Mouse (Mus musculus) liver, adult 2 months (tissue): ENCODE results near the gene Igflr1. TPM values are rescaled to one million over a fixed set of nuclear protein-coding genes. Genes with fewer than 3 reads are reported as not detected.

Source experiments
- DNase-seq: peaks from one replicate; pipeline ENCODE4 v3.0.0-alpha.2; 2011; ENCODE audit warnings: low read depth, low spot score; ENCODE audit errors: extremely low read depth
- H3K27ac ChIP-seq: fragments of 200-500 bp; replicated peaks from 2 replicates; pipeline ENCODE4 v1.5.1; 2012; ENCODE audit warnings: low read depth, mild to moderate bottlenecking, control low read depth, inconsistent platforms, low read length; ENCODE audit not compliant: insufficient read depth
- H3K27me3 ChIP-seq: fragments of 200-500 bp; 2 replicates; pipeline ENCODE4 v1.6.1; 2012; ENCODE audit warnings: mild to moderate bottlenecking, moderate library complexity, low read length, inconsistent platforms; ENCODE audit not compliant: control insufficient read depth, insufficient read depth
- H3K36me3 ChIP-seq: fragments of 200-500 bp; 2 replicates; pipeline ENCODE4 v1.6.1; 2012; ENCODE audit warnings: low read length, inconsistent platforms; ENCODE audit not compliant: control insufficient read depth, insufficient read depth
- H3K4me1 ChIP-seq: fragments of 200-500 bp; 2 replicates; pipeline ENCODE4 v1.6.1; 2011; ENCODE audit warnings: low read length; ENCODE audit not compliant: control insufficient read depth, insufficient read depth
- H3K4me3 ChIP-seq: fragments of 200-500 bp; 2 replicates; pipeline ENCODE4 v1.5.1; 2011; ENCODE audit warnings: low read depth, mild to moderate bottlenecking, control low read depth, low read length, moderate library complexity; ENCODE audit not compliant: insufficient read depth
- H3K79me2 ChIP-seq: fragments of 200-500 bp; 2 replicates; pipeline ENCODE4 v1.6.1; 2012; ENCODE audit warnings: inconsistent platforms, mild to moderate bottlenecking, low read length, moderate library complexity; ENCODE audit not compliant: control insufficient read depth, insufficient read depth
- H3K9ac ChIP-seq: fragments of 200-500 bp; 2 replicates; pipeline ENCODE4 v1.6.1; 2012; ENCODE audit warnings: low read depth, mild to moderate bottlenecking, control low read depth, inconsistent platforms, low read length
- CTCF ChIP-seq: fragments of 200-500 bp; IDR thresholded peaks from 2 replicates; pipeline ENCODE4 v1.5.1; 2011; ENCODE audit warnings: low read depth, low read length, control low read depth
- POLR2A ChIP-seq: fragments of 200-500 bp; IDR thresholded peaks from 2 replicates; pipeline ENCODE4 v1.6.1; 2011; ENCODE audit warnings: low read length, control low read depth; ENCODE audit not compliant: insufficient read depth; ENCODE audit errors: extremely low read depth
- WGBS: fragments of 180-500 bp; shearing (Covaris S2); methylation state at CpG from one replicate; pipeline ENCODE4 v1.1.7; 2018; 5-methylcytosine and 5-hydroxymethylcytosine counted together
- polyA plus RNA-seq: library from polyadenylated mRNA; depleted of rRNA; stranded (reverse); fragments of >200 nt; gene quantifications from 2 replicates; pipeline ENCODE4 v1.2.3, GENCODE M21; 2012
- total RNA-seq: library from RNA; depleted of rRNA; stranded (reverse); fragments of >200 nt; gene quantifications from 2 replicates; pipeline ENCODE4 v1.2.3, GENCODE M21; 2014

The Igflr1 gene
- total and polyA plus RNA-seq, 2 experiments: 0.55 to 4.2 TPM

GRCm38 (mm10) chr7:30562526-30563116 is 2.6 kb upstream of the Igflr1 start:
- Histone ChIP-seq H3K27ac (peak overlapping the region; percentile 85), H3K27me3 (no peaks in the 10 kb centered on the region), H3K36me3 (no peaks in the 10 kb centered on the region), H3K4me3 (peak overlapping the region; percentile 61), H3K9ac (peak overlapping the region; percentile 83), H3K4me1 (peaks cover 15% of the 10 kb centered on the region), H3K79me2 (no peaks in the 10 kb centered on the region)
- under 1% methylated on average over 27 of the region's 27 CpGs for WGBS
- DNase-seq: peak; percentile 56
- TF ChIP-seq POLR2A (no peak), CTCF (no peak)

- H3K9ac ChIP-seq: peak within 1 kb of the TSS; percentile 83
- DNase-seq: peak; percentile 93
- H3K79me2 ChIP-seq: no peaks in the 10 kb centered on the region
- no peaks in the 10 kb centered on the region for H3K27me3 ChIP-seq
- no peak for TF ChIP-seq CTCF
- TF ChIP-seq POLR2A: 0 out of 2 replicates have a peak, but pooled peaks have one; percentile 11
- H3K36me3 ChIP-seq: no peaks in the 10 kb centered on the region
- WGBS: under 1% methylated on average over 45 of the region's 45 CpGs
- H3K4me1 ChIP-seq: peaks cover 12% of the 10 kb centered on the region
- H3K27ac ChIP-seq: peak within 1 kb of the TSS; percentile 89
- H3K4me3 ChIP-seq: peak within 1 kb of the TSS; percentile 75
Observed at GRCm38 (mm10) chr7:30563117-30563905, 1.9 kb upstream of the Igflr1 start, which contains the start of the genes U2af1l4, Gm49396 and Psenen. TSS of gene U2af1l4 (plus strand) at chr7:30563301. TSS of gene Gm49396 (plus strand) at chr7:30563344. TSS of gene Psenen (minus strand) at chr7:30563627.

DNA sequence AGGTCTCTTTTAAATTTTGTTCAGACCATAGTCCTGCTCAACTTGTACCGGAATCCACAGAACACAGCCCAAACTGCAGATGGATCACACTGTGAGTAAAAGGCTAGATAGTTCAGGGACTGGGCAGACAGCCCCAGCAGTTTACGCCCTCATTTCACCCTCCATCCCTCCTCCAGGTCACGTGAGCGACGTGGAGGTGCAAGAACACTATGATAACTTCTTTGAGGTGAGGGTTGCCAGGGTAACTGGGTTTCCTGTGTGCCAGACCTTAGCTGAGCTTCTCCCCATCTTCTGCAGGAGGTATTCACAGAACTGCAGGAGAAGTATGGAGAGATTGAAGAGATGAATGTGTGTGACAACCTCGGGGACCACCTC is 1.3 kb upstream of the Igflr1 start:
- peaks cover 4% of the 10 kb centered on the region; the same call in 1 of the 2 replicates for H3K36me3 ChIP-seq

DNA sequence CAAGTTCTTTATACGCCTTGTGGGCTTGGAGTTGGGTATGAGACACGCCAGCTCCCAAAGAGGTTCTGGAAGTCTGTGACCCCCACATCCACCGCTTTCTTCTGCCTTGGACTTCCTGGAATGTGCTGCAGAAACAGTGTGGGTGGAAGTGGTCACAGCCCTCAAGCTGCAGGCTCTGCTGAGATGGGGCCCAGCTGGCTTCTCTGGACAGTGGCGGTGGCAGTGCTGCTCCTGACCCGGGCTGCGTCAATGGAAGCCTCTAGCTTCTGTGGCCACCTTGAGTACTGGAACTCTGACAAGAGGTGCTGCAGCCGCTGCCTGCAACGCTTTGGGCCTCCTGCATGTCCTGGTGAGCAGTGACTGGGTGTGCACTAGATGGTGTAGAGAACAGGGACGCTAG is 806 bp downstream of the Igflr1 start:
- no peak overlapping the region for H3K4me3 ChIP-seq
- no peak overlapping the region for H3K9ac ChIP-seq
- H3K4me1 ChIP-seq: peaks cover 7% of the 10 kb centered on the region
- peaks cover 17% of the 10 kb centered on the region; the same call in 1 of the 2 replicates for H3K36me3 ChIP-seq
- no peak overlapping the region for H3K27ac ChIP-seq
- TF ChIP-seq POLR2A: no peak
- no peak for TF ChIP-seq CTCF
- WGBS: 88% methylated on average over 9 of the region's 9 CpGs
- no peaks in the 10 kb centered on the region for H3K79me2 ChIP-seq
- no peaks in the 10 kb centered on the region for H3K27me3 ChIP-seq
- DNase-seq: no peak

More for the DNA sequence above, 1.3 kb upstream of the Igflr1 start:
- Histone ChIP-seq H3K9ac (no peak overlapping the region), H3K79me2 (no peaks in the 10 kb centered on the region), H3K4me3 (peak overlapping the region; percentile 75), H3K27me3 (no peaks in the 10 kb centered on the region), H3K27ac (no peak overlapping the region), H3K4me1 (peaks cover 9% of the 10 kb centered on the region)
- TF ChIP-seq CTCF (no peak), POLR2A (no peak)
- WGBS: 32% methylated on average over 6 of the region's 6 CpGs
- no peak for DNase-seq

GRCm38 (mm10) chr7:30567555-30567954 is 2.3 kb downstream of the Igflr1 start:
- no peak overlapping the region for H3K27ac ChIP-seq
- no peaks in the 10 kb centered on the region for H3K79me2 ChIP-seq
- H3K4me1 ChIP-seq: peaks cover 5% of the 10 kb centered on the region
- WGBS: 89% methylated on average over 11 of the region's 11 CpGs
- H3K36me3 ChIP-seq: peaks cover 26% of the 10 kb centered on the region; the same call in 1 of the 2 replicates
- no peak overlapping the region for H3K9ac ChIP-seq
- no peaks in the 10 kb centered on the region for H3K27me3 ChIP-seq
- TF ChIP-seq POLR2A (no peak), CTCF (no peak)
- no peak for DNase-seq
- no peak overlapping the region for H3K4me3 ChIP-seq
